Mouse (Mus musculus) CH12.LX (cell line): ENCODE measurements around the gene Pgf.

Experiments used
- MAFK ChIP-seq: IDR thresholded peaks from 2 replicates; pipeline ENCODE4 v1.6.1; 2011; ENCODE audit warnings: low read length, improper control_type of control experiment; ENCODE audit not compliant: insufficient replicate concordance
- POLR2A ChIP-seq: IDR thresholded peaks from 2 replicates; pipeline ENCODE4 v1.6.1; 2011; ENCODE audit warnings: low read depth, mild to moderate bottlenecking, improper control_type of control experiment, low read length
- ZNF384 ChIP-seq: IDR thresholded peaks from 2 replicates; pipeline ENCODE4 v1.6.1; 2012; ENCODE audit warnings: low read depth, low read length, improper control_type of control experiment, inconsistent platforms

- TF ChIP-seq POLR2A = no peak
- TF ChIP-seq MAFK = no peak
- TF ChIP-seq ZNF384 = no peak
Observed at GRCm38 (mm10) chr12:85200929-85201829, 23.6 kb upstream of the Pgf start.
